Mouse (Mus musculus): ENCODE results near the gene Camk2n1. TPM values are rescaled to one million over a fixed set of nuclear protein-coding genes. Genes with fewer than 3 reads are reported as not detected.
"Not testable (repeated sequence)": the region's sequence is repeated elsewhere in the genome, so short reads cannot be mapped to it uniquely, and the experiment has no call there.

Gene Camk2n1
- 16.4 and 19.0 TPM in 2 replicates for polyA plus RNA-seq (2012; rRNA removed)

DNA sequence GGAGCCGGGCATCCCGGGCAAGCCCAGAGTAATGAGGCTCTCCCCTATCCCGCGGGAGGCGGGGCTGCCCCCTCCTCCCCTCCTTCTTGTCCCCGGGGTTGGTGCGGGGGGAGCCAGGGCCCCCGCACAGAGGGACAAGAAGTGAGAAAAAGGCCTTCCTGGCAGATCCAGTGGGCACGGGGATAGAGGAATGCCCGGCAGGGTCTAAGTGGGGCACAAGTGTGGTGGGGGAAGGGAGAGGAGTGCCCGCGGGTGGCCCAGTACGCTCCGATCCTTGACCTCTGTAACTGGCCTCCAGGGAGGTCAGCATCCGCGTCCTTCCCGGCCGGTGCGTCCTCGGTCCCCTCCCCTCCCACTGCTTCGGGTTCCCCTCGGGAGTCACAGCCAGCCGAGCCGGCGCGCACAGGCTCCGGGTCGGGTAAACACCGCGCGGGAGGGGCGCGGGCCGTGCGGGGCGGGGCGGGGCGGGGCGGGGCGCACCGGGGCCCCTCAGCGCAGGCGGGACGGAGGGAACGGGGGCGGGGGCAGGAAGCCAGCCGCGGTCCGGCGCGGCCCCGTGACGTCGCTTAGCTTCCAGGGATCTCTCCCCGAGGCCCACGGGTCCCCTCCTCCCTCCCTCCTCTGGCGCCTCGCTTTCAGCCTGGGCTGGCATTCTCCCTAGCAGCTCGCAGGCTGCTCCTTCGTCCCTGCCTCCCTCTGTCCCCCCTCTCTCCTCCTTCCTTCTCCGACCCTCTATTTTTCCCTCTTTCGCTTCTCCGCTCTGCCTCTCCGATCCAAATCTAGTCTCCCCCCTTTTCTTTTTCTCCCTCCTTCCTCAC, at the start of gene Camk2n1:
Gene Camk2n1, plus strand, starts transcription at position 562 of the 818 bp plus-strand sequence.
- DNase-seq (ENCODE audit: low read depth, low spot score), result no peak
- 2% methylated on average over 63 of the region's 64 CpGs for WGBS

DNA sequence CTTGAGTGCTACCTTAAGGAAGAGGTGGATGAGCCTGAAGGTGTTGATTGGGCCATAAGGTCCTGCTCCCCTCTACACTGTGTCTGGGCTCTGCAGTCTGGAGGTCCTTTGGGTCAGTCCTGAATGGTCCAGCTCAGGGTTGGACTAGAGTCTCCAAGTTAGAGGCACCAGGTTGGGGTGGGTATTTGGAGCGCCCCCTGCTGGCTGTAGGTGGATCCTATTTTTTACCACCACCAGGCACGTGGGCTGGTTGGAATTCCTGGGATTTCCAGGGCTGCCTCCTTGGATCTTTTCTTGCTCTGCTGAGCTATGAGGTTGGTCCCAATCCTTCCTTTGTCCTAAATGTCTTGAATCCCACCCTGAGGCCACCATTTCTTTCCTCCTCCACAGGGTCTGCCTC, 49.3 kb upstream of the Camk2n1 start:
- DNase-seq (ENCODE audit: low read depth, low spot score), result no peak
- WGBS, result 4% methylated on average over 2 of the region's 2 CpGs

- 31% methylated on average over 13 of the region's 13 CpGs for WGBS
- DNase-seq (ENCODE audit: low read depth, low spot score), result peak; percentile 60
These were observed 46.5 kb upstream of the Camk2n1 start for GRCm38 (mm10) chr4:138407479-138408194.

GRCm38 (mm10) chr4:138411011-138411410, 43.1 kb upstream of the Camk2n1 start:
- DNase-seq (ENCODE audit: low read depth, low spot score), result no peak
- WGBS, result 10% methylated on average over 5 of the region's 5 CpGs

DNA sequence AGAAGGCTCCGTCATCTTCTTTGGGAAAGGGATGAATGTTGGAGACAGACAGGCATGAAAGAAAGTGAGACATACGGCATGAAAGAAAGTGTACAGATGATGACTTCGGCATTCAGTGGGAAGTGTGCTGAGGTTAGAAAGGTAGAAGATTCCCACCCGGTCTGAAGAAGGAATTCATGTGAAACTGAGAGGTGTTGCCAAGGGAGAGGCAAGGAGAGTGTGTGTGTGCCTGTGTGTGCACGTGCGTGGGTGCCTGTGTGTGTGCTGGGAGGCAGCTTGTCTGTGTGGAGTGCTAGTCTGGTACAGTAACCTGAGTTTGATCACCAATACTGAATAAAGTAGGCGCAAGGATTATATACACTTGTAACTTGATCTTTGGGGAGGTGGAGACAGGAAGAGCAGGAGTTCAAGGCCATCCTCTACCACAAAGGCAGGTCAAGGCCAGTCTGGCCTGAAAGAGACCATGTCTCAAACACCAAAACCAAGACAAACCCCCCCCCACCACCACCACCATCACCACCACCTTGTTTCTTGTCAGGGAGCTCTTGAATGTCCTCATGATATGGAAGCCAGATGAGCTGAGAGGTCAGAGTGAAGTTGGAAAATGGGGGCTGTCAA, 42.5 kb upstream of the Camk2n1 start:
- 43% methylated on average over 7 of the region's 7 CpGs for WGBS
- DNase-seq (ENCODE audit: low read depth, low spot score), result no peak

DNA sequence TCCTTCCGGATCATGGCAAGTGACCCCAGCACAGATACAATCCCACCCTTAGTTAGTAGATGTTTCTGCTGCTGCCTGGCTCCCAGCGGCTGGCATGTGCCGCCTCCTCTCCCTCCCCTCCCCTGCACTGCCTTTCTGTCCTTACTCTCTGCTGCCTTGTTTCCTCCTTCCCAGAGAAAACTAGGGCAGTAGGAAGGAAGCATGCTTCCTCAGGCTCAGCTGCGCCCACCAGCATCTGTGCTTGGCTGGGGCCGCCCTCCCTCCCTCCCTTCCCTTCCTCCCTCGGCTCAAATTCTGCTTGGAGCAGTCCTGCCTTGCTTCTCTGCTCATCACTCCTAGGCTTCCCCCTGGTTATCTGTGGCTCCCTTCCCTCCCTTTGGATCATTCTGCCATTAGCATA, 39.4 kb upstream of the Camk2n1 start:
- 50% methylated on average over 6 of the region's 6 CpGs for WGBS
- no peak for DNase-seq (ENCODE audit: low read depth, low spot score)

DNA sequence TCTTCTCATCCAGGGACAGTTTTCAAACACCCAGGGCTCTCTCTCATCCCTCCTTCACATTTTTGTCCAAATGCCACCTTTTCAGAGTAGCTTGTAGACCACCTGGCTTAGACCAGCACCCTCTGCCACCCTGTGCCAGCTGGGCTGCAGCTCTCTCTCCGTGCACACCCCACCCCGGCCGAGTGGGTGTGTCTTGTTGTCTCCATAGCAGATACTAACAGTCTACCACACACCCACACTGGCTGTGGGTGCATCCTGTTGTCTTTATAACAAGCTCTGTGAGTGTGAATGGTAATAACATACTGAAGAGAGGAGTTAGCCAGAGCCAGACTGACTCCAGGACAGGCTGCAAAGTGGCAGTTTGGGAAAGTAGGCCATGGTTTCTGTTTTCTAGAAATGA, 38.1 kb upstream of the Camk2n1 start:
- DNase-seq (ENCODE audit: low read depth, low spot score), result no peak
- WGBS, result 36% methylated on average over 3 of the region's 3 CpGs

GRCm38 (mm10) chr4:138416414-138416813, 37.7 kb upstream of the Camk2n1 start:
- DNase-seq (ENCODE audit: low read depth, low spot score), result no peak

DNA sequence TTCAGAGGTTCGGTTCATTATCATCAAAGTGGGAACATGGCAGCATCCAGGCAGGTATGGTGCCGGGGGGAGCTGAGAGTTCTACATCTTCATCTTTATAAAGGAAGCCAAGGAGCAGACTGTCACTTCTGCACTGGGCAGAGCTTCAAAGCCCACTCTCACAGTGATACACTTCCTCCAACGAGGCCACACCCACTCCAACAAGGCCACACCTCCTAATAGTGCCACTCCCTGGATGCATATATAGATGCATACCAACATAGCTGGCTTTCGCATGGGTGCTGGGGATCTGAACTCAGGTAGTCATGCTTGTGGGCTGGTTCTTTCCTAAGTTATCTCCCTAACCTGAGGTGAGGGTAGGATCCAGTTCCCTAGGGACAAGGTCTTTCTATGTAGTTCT, 36.2 kb upstream of the Camk2n1 start:
- WGBS, result 62% methylated on average over 4 of the region's 4 CpGs
- DNase-seq (ENCODE audit: low read depth, low spot score), result no peak

More at GRCm38 (mm10) chr4:138416414-138416813, 37.7 kb upstream of the Camk2n1 start:
- WGBS, result 75% methylated on average over 5 of the region's 5 CpGs

DNA sequence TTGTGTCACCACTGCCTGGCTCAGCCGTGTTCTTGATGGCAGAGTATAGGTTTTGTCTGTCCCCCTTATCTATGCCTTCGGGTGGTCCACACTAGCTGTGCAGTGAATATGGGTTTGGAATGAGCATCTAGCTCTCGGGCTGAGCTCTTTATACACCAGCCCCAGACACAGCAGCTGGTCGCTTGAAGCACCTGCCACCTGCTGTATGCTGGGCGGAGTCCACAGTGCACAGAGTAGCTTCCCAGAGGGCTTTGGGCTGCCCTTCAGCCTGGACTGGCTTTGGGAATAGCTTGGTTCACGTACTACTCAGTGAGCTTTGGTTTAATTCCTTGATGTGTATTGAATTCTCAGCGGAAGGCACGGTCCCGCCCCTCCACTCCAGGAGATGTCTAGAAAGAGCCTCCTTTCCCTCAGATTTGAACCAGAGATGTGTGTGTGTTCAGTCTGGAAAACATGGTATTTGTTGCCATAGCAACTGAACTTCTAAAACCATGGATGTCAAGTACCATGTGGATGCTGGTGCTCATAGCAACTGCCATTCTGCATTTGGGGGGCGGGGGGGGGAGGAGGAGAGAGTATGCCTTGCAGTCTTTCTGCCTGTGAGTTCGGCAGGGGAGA, 35.7 kb upstream of the Camk2n1 start:
- WGBS, result 24% methylated on average over 11 of the region's 11 CpGs
- no peak for DNase-seq (ENCODE audit: low read depth, low spot score)

- WGBS, result 87% methylated on average over 6 of the region's 6 CpGs
These were observed 29.1 kb upstream of the Camk2n1 start for GRCm38 (mm10) chr4:138425028-138425427.

GRCm38 (mm10) chr4:138425604-138426003, 28.5 kb upstream of the Camk2n1 start:
- not testable (repeated sequence) for DNase-seq (ENCODE audit: low read depth, low spot score)
- 60% methylated on average over 14 of the region's 14 CpGs for WGBS

More at GRCm38 (mm10) chr4:138425028-138425427, 29.1 kb upstream of the Camk2n1 start:
- no peak for DNase-seq (ENCODE audit: low read depth, low spot score)

DNA sequence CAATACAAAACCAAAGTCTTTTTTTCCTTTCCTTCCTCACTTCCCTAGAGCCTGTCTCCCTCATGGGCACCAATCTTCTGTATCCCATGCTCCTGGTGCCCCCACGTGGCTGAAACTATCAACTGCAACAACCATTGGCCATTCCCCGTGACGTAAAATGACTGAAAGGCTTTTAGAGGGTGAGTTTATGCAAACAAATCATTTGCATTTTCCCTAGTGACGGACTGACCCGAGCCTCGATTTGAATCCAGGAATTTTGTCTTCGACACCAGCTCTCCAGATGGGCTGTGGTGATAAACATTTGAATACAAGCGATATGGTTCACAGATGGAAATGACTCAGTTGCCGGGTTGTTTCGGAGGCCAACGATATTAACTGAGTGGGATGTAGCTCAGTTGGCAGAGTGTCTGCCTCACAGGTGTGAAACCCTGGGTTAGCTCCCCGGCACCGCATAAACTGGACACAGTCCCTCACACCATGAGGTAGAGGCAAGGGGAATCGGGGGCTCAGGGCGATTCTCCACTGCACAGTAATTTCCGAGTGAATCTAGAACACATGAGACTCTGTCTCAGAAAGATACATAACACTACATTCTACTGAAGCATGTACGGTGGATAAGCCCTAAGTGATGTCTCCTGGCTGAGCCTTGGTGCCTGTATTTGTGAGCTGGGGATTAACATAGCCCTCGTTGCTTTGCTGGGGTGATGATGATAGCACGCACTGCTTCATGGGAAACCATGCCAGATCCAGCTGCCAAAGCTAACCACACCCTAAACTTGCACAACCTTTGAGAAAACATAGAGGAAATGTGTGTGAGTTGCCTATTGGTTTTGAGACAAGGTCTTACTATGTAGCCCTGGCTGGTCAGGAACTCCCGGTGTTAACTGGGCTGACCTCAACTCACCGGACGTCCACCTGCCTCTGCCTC, 27.1 kb upstream of the Camk2n1 start:
- 13% methylated on average over 22 of the region's 22 CpGs for WGBS
- DNase-seq (ENCODE audit: low read depth, low spot score), result peak; percentile 76

DNA sequence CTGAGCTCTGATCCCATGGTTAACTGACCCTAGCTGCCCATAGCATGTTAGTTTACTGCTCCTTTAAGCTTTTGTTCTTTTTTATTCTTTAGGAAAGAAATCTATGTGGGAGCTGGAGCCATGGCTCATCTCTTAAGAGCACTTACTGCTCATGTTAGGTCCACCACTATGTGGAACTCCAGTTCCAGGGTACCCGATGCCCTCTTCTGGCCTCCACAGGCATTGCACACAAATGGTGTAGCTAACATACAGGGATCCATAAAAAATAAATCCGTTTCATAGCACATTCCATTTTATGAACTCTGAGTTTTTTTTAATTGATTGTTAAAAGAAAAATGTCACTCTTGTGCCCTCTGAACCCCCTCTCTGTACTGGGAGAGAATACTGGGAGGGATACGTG, 24.3 kb upstream of the Camk2n1 start:
- 45% methylated on average over 3 of the region's 3 CpGs for WGBS
- DNase-seq (ENCODE audit: low read depth, low spot score), result no peak

DNA sequence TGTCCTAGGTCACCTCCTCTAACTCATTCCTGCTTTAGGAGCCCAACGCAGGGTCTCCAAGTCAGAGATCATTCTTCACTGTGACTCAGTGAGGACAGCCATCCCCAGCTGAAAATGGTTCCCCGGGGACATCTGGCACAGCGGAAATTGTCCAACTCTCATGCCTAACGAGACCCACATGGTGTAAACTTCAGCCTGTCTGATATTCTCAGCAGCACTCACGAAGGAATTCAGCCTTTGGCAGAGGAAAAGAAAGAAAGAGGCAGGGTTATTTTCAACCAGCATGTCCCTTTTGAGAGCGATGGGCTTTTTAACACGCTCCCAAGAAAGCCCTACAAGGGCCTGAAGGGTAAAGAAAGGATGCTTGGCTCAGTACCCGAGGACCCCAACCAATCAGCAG, 22.8 kb upstream of the Camk2n1 start:
- WGBS, result 52% methylated on average over 8 of the region's 8 CpGs
- no peak for DNase-seq (ENCODE audit: low read depth, low spot score)

GRCm38 (mm10) chr4:138434347-138435316, 19.5 kb upstream of the Camk2n1 start, which contains the start of gene Mul1:
Gene Mul1 (plus strand): TSS chr4:138434671.
- DNase-seq (ENCODE audit: low read depth, low spot score), result peak; percentile 82
- under 1% methylated on average over 64 of the region's 64 CpGs for WGBS

- 20% methylated on average over 3 of the region's 3 CpGs for WGBS
- DNase-seq (ENCODE audit: low read depth, low spot score), result no peak
These were observed 14.1 kb upstream of the Camk2n1 start for GRCm38 (mm10) chr4:138440062-138440461.

- 33% methylated on average over 5 of the region's 5 CpGs for WGBS
- no peak for DNase-seq (ENCODE audit: low read depth, low spot score)
These were observed 9.2 kb upstream of the Camk2n1 start for GRCm38 (mm10) chr4:138444941-138445340.

Data from large intestine, adult 2 months (tissue).